Mouse (Mus musculus) mesoderm, embryonic 11.5 days (tissue): ENCODE data around the gene Gm10778.
"Not testable (repeated sequence)": the region's sequence is repeated elsewhere in the genome, so short reads cannot be mapped to it uniquely, and the experiment has no call there.

Experiments
- DNase-seq: peaks from one replicate; pipeline ENCODE4 v3.0.0-alpha.2; 2012; ENCODE audit warnings: low read depth, low spot score

Gm10778 gene

GRCm38 (mm10) chr10:81627836-81628220 lies 21.0 kb upstream of the Gm10778 start:
- DNase-seq: no peak

DNA sequence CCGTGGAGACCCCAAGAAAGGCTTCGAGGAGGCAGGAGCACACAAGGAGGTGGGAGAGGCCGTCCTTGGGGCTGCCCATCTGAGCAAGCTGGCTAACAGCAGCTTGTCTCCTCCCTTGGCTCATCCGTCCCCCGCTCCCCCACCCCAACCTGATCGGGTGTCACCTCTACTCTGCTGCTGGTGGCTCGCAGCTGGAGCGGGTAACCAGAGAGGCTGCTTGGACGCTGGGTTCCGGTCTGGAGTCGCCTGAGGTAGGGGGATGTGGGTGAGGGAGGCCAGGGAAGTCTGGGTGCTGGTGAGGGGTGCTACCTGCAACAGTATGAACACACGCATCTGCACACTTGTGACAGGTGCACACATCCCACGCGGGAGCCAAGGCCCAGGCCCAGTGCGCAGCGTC lies 20.5 kb upstream of the Gm10778 start, which contains the start of gene Ankrd24:
Gene Ankrd24, plus strand, starts transcription at position 151 of the 400 bp plus-strand sequence.
- no peak for DNase-seq

DNA sequence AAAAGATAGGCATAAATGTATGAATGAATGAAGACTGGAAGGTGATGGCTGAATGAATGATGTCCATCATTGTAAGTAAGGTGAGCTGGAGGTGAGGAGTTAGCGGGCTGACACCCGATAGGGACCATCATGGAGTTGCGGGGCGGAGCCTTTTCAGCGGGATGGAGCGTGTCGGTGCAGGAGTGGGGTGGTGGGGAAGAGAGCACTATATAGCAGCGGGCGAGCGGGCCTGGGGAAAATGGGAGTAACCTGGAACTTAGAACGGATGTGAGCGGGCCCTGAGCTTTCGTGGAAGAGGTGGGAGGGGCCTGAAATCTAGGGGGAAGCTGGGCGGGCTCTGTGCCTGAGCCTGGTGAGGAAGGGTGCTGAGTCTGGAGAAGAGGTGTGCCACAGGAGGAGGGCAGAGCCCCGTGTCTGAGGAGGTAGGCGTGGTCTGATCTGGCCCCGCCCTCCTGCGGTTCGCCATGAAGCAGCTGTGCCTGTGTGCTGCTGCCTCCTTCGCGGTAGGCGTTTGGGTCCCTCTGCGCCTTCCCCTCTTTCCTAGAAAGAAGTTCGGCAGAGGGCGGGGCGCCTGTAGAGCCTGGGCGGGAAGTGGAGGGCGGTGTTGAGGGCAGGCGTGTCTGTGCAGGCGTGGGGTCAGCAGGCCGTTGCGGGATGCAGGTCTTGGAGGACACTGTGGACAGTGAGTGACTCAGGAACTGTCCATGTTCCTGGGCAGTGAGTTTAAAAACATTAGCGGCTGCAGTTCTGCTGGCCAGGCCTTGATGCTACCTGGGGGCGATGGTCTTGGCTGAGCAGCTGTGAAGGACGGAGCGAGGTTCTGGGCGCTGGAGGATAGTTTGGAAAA lies 15.4 kb upstream of the Gm10778 start:
- peak; percentile 91 for DNase-seq

DNA sequence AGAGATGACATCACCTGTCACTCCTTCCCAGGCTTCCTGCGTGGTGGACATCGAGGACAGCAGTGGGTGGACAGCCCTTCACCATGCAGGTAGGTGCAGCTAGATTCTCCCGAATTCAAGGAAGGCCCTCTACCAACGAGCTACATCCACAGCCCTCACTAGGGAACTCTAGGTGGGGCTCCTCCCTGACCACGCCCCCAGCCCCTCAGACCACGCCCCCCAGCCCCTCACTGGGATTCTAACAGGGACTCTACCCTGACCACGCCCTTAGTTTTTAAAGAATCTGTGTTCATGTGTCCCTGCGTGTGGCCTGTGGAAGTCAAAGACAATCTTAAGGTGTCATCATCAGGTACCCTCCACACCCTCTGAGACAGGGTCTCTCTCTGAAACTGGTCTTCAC lies 12.5 kb upstream of the Gm10778 start:
- DNase-seq: no peak

- no peak for DNase-seq
Observed at GRCm38 (mm10) chr10:81638101-81638500, 10.8 kb upstream of the Gm10778 start.

- DNase-seq: not testable (repeated sequence)
Observed at GRCm38 (mm10) chr10:81640825-81641224, 8.0 kb upstream of the Gm10778 start.

DNA sequence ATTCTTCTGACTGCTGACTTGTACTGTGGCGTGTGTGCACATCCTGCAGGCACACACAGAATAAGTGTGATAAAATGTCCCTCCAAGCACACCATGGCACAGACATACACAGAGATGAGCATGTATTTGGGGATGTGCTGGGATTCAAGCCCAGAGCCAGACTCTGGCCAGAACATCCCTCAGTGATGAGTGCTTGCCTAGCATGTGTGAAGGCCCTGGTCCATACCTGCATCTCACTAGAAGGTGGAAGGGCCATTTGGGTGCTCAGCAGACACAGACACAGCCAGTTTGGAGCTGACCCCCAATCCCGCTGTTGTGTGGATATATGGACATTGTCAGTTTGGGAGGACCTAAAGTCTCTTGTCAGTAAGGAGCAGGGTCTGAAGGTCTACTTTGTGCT lies 7.3 kb upstream of the Gm10778 start:
- DNase-seq: no peak

GRCm38 (mm10) chr10:81641978-81642647 lies 6.7 kb upstream of the Gm10778 start:
- DNase-seq: no peak

GRCm38 (mm10) chr10:81642648-81643448 lies 6.0 kb upstream of the Gm10778 start:
- DNase-seq: no peak

GRCm38 (mm10) chr10:81643449-81644055 lies 5.3 kb upstream of the Gm10778 start:
- peak; percentile 97 for DNase-seq

DNA sequence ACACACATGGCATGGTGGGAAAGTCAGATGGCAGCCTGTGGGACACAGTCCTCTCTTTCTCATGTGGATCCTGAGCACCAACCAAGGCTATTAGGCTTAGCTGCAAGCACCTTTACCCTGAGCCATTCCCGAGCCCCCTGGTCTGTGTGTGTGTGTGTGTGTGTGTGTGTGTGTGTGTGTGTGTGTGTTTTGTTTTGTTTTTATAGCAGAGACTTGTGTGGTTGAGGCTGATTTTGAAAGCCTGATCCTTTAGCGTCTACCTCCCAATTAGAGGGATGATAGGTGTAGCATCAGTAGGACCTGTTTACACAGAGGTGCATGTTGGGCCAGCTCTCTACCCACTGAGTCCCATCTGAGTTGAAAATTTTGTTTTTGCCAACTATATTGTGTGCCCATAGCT lies 4.7 kb upstream of the Gm10778 start:
- DNase-seq: no peak

GRCm38 (mm10) chr10:81644716-81645115 lies 4.1 kb upstream of the Gm10778 start:
- no peak for DNase-seq

DNA sequence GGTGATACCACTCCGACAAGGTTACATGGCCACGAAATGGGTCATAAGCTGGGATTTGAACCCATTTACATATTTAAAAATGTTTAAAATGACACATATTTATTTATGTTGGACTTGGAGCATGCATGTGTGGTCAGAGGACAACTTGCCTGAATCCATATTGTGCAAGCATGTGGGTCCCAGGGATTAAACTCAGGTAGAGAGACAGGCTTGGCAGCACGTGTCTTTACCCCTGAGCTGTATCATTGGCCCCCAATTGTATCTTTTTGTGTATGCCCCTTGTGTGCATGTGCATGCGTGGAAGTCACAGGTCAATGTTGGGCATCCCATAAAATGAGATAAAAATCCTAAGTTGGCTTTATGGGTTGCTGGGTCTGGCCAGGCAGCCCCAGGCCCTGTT lies 3.5 kb upstream of the Gm10778 start:
- DNase-seq: no peak

DNA sequence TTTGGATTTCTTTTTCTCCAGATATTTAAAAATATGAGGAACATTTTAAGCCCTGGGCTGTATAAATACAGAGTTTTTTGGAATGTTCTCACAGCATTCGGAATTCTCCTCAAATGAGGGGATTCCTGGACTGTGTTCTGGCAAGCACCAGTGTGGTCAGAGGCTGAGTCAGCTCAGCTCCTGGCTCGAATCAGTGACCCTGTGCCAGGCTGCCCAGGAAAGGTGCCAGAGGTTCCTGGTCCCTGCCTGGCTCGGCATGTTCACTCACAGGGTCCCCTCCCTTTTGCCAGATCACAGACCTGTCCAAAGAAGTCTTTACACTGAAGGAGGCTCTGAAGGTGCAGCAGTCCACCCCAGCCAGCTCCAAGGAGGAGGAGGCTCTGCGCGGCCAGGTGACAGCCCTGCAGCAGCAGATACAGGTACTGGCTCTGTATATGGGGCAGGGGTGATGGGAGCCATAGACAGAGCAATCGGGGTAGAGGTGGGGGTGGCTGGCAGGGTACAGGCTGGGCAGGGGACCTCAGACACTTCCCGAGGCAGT lies 2.8 kb upstream of the Gm10778 start:
- DNase-seq: no peak

GRCm38 (mm10) chr10:81655178-81655577 lies 6.3 kb downstream of the Gm10778 start:
- DNase-seq: no peak

GRCm38 (mm10) chr10:81656174-81656573 lies 7.3 kb downstream of the Gm10778 start:
- DNase-seq: no peak

DNA sequence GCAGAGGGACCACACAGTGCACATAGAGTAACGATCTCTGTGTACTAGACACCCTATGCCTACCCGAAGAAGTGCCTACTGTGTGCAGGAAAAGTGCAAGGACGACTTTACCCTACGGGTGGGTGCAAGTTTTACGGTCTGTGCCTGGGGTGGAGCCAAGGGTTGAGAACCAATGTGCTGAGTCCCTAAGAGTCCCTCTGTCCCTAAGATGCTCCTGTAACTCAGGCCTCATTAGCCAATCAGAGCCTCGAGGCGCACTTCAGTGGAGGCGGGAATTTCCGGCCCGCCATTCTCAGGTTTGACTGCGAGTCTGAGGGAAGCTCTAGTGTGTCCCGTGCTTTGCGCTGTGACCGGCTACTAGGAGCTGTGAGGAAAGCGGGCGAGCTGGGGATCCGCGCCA lies 38.3 kb downstream of the Gm10778 start:
- not testable (repeated sequence) for DNase-seq

- not testable (repeated sequence) for DNase-seq
Observed at GRCm38 (mm10) chr10:81704531-81705301, 55.9 kb downstream of the Gm10778 start, which contains the start of gene Zfp433. Zfp433 (plus strand) TSS chr10:81704825.
